Mouse (Mus musculus) thymus, adult 2 months (tissue): ENCODE measurements at regions not wholly inside any gene's neighbourhood (a gene's known extent, or its start where the extent isn't known, plus 50 kb on each side); places are given as distances from the start of the nearest gene placed in this dataset.

ENCODE experiments used
- DNase-seq: peaks from one replicate; pipeline ENCODE4 v3.0.0; 2021
- H3K27ac ChIP-seq: fragments of 200-500 bp; 2 replicates; pipeline ENCODE4 v1.5.1; 2012; ENCODE audit warnings: low read length, control low read depth; ENCODE audit not compliant: control insufficient read depth, insufficient read depth
- H3K27me3 ChIP-seq: fragments of 200-500 bp; 2 replicates; pipeline ENCODE4 v1.6.1; 2012; ENCODE audit warnings: mild to moderate bottlenecking, low read length, moderate library complexity, mixed read lengths; ENCODE audit not compliant: control insufficient read depth, insufficient read depth
- H3K36me3 ChIP-seq: fragments of 200-500 bp; 2 replicates; pipeline ENCODE4 v1.6.1; 2012; ENCODE audit warnings: mild to moderate bottlenecking, low read length, moderate library complexity; ENCODE audit not compliant: control insufficient read depth, insufficient read depth
- H3K4me1 ChIP-seq: fragments of 200-500 bp; replicated peaks from 2 replicates; pipeline ENCODE4 v1.6.1; 2012; ENCODE audit warnings: low read length; ENCODE audit not compliant: control insufficient read depth, insufficient read depth
- H3K4me3 ChIP-seq: fragments of 200-500 bp; 2 replicates; pipeline ENCODE4 v1.5.1; 2012; ENCODE audit warnings: mild to moderate bottlenecking, low read length, control low read depth, moderate library complexity; ENCODE audit not compliant: control insufficient read depth, insufficient read depth
- CTCF ChIP-seq: fragments of 200-500 bp; IDR thresholded peaks from 2 replicates; pipeline ENCODE4 v1.5.1; 2012; ENCODE audit warnings: mild to moderate bottlenecking, control low read depth, low read length, moderate library complexity, borderline replicate concordance; ENCODE audit not compliant: control insufficient read depth, poor library complexity, insufficient read depth; ENCODE audit errors: extremely low read depth
- POLR2A ChIP-seq: fragments of 200-500 bp; IDR thresholded peaks from 2 replicates; pipeline ENCODE4 v1.6.1; 2012; ENCODE audit warnings: mild to moderate bottlenecking, low read length, control low read depth, moderate library complexity; ENCODE audit not compliant: control insufficient read depth, poor library complexity, insufficient read depth; ENCODE audit errors: extremely low read depth
- WGBS: fragments of 180-500 bp; shearing (Covaris S2); methylation state at CpG from one replicate; pipeline ENCODE4 v1.1.7; 2018; 5-methylcytosine and 5-hydroxymethylcytosine counted together

GRCm38 (mm10) chr15:37133916-37134315, 126.3 kb upstream of the Zfp706 start:
- Histone ChIP-seq H3K4me3 (no peak overlapping the region), H3K27ac (no peak overlapping the region), H3K27me3 (no peaks in the 10 kb centered on the region), H3K4me1 (peaks cover 10% of the 10 kb centered on the region), H3K36me3 (no peaks in the 10 kb centered on the region)
- no peak for DNase-seq
- WGBS: 86% methylated on average over 5 of the region's 5 CpGs
- no peak for TF ChIP-seq POLR2A
- TF ChIP-seq CTCF: no peak

- Histone ChIP-seq H3K4me1 (no peaks in the 10 kb centered on the region), H3K4me3 (no peak overlapping the region), H3K27me3 (no peaks in the 10 kb centered on the region), H3K27ac (no peak overlapping the region), H3K36me3 (no peaks in the 10 kb centered on the region)
- no peak for DNase-seq
- TF ChIP-seq CTCF (no peak), POLR2A (no peak)
- 94% methylated on average over 7 of the region's 7 CpGs for WGBS
These were observed 120.1 kb upstream of the Zfp706 start for GRCm38 (mm10) chr15:37127681-37128080.

GRCm38 (mm10) chr15:37127170-37127569, 119.6 kb upstream of the Zfp706 start:
- 95% methylated on average over 4 of the region's 4 CpGs for WGBS
- no peak for TF ChIP-seq POLR2A
- no peak for TF ChIP-seq CTCF
- Histone ChIP-seq H3K27me3 (no peaks in the 10 kb centered on the region), H3K27ac (no peak overlapping the region), H3K36me3 (no peaks in the 10 kb centered on the region), H3K4me1 (no peaks in the 10 kb centered on the region), H3K4me3 (no peak overlapping the region)
- no peak for DNase-seq

GRCm38 (mm10) chr15:37125823-37126222, 118.2 kb upstream of the Zfp706 start:
- no peaks in the 10 kb centered on the region for H3K4me1 ChIP-seq
- H3K27ac ChIP-seq: no peak overlapping the region
- DNase-seq: no peak
- WGBS: 96% methylated on average over 4 of the region's 4 CpGs
- no peak overlapping the region for H3K4me3 ChIP-seq
- TF ChIP-seq CTCF (no peak), POLR2A (no peak)
- H3K36me3 ChIP-seq: no peaks in the 10 kb centered on the region
- no peaks in the 10 kb centered on the region for H3K27me3 ChIP-seq

GRCm38 (mm10) chr15:37124951-37125350, 117.4 kb upstream of the Zfp706 start:
- Histone ChIP-seq H3K27me3 (no peaks in the 10 kb centered on the region), H3K4me3 (no peak overlapping the region), H3K36me3 (no peaks in the 10 kb centered on the region), H3K4me1 (no peaks in the 10 kb centered on the region), H3K27ac (no peak overlapping the region)
- no peak for DNase-seq
- 82% methylated on average over 2 of the region's 2 CpGs for WGBS
- TF ChIP-seq POLR2A (no peak), CTCF (no peak)

GRCm38 (mm10) chr15:37124299-37124698, 116.7 kb upstream of the Zfp706 start:
- no peak for DNase-seq
- H3K36me3 ChIP-seq: no peaks in the 10 kb centered on the region
- H3K4me1 ChIP-seq: no peaks in the 10 kb centered on the region
- no peak overlapping the region for H3K4me3 ChIP-seq
- H3K27ac ChIP-seq: no peak overlapping the region
- no peaks in the 10 kb centered on the region for H3K27me3 ChIP-seq
- 94% methylated on average over 7 of the region's 7 CpGs for WGBS
- TF ChIP-seq CTCF: no peak

- Histone ChIP-seq H3K36me3 (no peaks in the 10 kb centered on the region), H3K27me3 (no peaks in the 10 kb centered on the region), H3K4me1 (no peaks in the 10 kb centered on the region), H3K4me3 (no peak overlapping the region), H3K27ac (no peak overlapping the region)
- peak; percentile 63 for DNase-seq
- WGBS: 38% methylated on average over 6 of the region's 6 CpGs
- TF ChIP-seq CTCF (peak; percentile 62; the same call in 1 of the 2 replicates), POLR2A (no peak)
These were observed 112.8 kb upstream of the Zfp706 start for GRCm38 (mm10) chr15:37120381-37120780.
